Mouse (Mus musculus): ENCODE measurements around the gene Emid1. TPM values are rescaled to one million over a fixed set of nuclear protein-coding genes. Genes with fewer than 3 reads are reported as not detected.

Gene Emid1
- polyA plus RNA-seq (2021; fragmentation: Nextera tagmentation) = 6.2 and 7.0 TPM in 2 replicates
- long read RNA-seq, experiment 1, transcript Emid1-201 (15 exons, 1,947 nt) = major isoform, 16 of 40 reads
- long read RNA-seq, experiment 1, partial matches to known transcripts = 1 of 40 reads
- long read RNA-seq, experiment 1, other reads (novel, unspliced or antisense) = 23 of 40 reads
- long read RNA-seq, experiment 2, partial matches to known transcripts = 0 of 10 reads
- long read RNA-seq, experiment 2, other reads (novel, unspliced or antisense) = 7 of 10 reads

GRCm38 (mm10) chr11:5151680-5152337 lies at the start of gene Emid1:
Gene Emid1 (minus strand): TSS chr11:5152257.

GRCm38 (mm10) chr11:5098736-5099542 lies 53.1 kb downstream of the Emid1 start, which contains the start of the genes Rhbdd3 and Ewsr1:
Gene Rhbdd3 (plus strand): TSS chr11:5098926.
Gene Ewsr1 (minus strand): TSS chr11:5099266.

GRCm38 (mm10) chr11:5065056-5065821 lies 86.8 kb downstream of the Emid1 start, which contains the start of gene Gas2l1:
Gene Gas2l1 (minus strand): TSS chr11:5065327.

GRCm38 (mm10) chr11:5057856-5058641 lies 94.0 kb downstream of the Emid1 start, which contains the start of gene Rasl10a:
Gene Rasl10a (plus strand): TSS chr11:5058128.

Other genes starting within 250 kb of the Emid1 start
- gene Nefh, start 204.2 kb downstream of the Emid1 start, polyA plus RNA-seq (2021; fragmentation: Nextera tagmentation) = 9.4 and 24.1 TPM in 2 replicates
- gene Ap1b1, start 165.4 kb downstream of the Emid1 start, polyA plus RNA-seq (2021; fragmentation: Nextera tagmentation) = 86.1 and 111 TPM in 2 replicates
- gene Rasl10a, start 94.1 kb downstream of the Emid1 start, polyA plus RNA-seq (2021; fragmentation: Nextera tagmentation) = 98.1 and 130 TPM in 2 replicates
- gene Gas2l1, start 86.9 kb downstream of the Emid1 start, polyA plus RNA-seq (2021; fragmentation: Nextera tagmentation) = 15.2 and 64.9 TPM in 2 replicates
- gene Rhbdd3, start 53.3 kb downstream of the Emid1 start, polyA plus RNA-seq (2021; fragmentation: Nextera tagmentation) = 22.9 and 26.2 TPM in 2 replicates
- 111 and 123 TPM in 2 replicates for gene Ewsr1, start 53.0 kb downstream of the Emid1 start, polyA plus RNA-seq (2021; fragmentation: Nextera tagmentation)
- gene Kremen1, start 109.3 kb upstream of the Emid1 start, polyA plus RNA-seq (2021; fragmentation: Nextera tagmentation) = 1.9 and 4.3 TPM in 2 replicates